Mouse (Mus musculus): Measurements from ENCODE around the gene Dynll2.
A peak's percentile ranks its signal among the peaks of the same experiment; 100 is the strongest.

Dynll2 gene

GRCm38 (mm10) chr11:87986831-87987793, at the start of gene Dynll2:
Dynll2 (minus strand) TSS chr11:87987533.
- peak; percentile 94 for DNase-seq (ENCODE audit: extremely low spot score, low spot score)

- no peak for DNase-seq (ENCODE audit: extremely low spot score, low spot score)
These were observed 49.5 kb upstream of the Dynll2 start for GRCm38 (mm10) chr11:88036761-88037251.

- DNase-seq (ENCODE audit: extremely low spot score, low spot score): no peak
These were observed 48.6 kb upstream of the Dynll2 start for GRCm38 (mm10) chr11:88035970-88036369.

- DNase-seq (ENCODE audit: extremely low spot score, low spot score): no peak
These were observed 44.4 kb upstream of the Dynll2 start for GRCm38 (mm10) chr11:88031753-88032152.

- no peak for DNase-seq (ENCODE audit: extremely low spot score, low spot score)
These were observed 43.5 kb upstream of the Dynll2 start for GRCm38 (mm10) chr11:88030836-88031235.

- no peak for DNase-seq (ENCODE audit: extremely low spot score, low spot score)
These were observed 42.9 kb upstream of the Dynll2 start for GRCm38 (mm10) chr11:88030219-88030618.

- DNase-seq (ENCODE audit: extremely low spot score, low spot score): no peak
These were observed 40.9 kb upstream of the Dynll2 start for GRCm38 (mm10) chr11:88028193-88028684.

- DNase-seq (ENCODE audit: extremely low spot score, low spot score): no peak
These were observed 40.2 kb upstream of the Dynll2 start for GRCm38 (mm10) chr11:88027391-88028035.

- no peak for DNase-seq (ENCODE audit: extremely low spot score, low spot score)
These were observed 36.6 kb upstream of the Dynll2 start for GRCm38 (mm10) chr11:88023933-88024332.

GRCm38 (mm10) chr11:88015795-88016194, 28.5 kb upstream of the Dynll2 start:
- DNase-seq (ENCODE audit: extremely low spot score, low spot score): no peak

GRCm38 (mm10) chr11:88015161-88015560, 27.8 kb upstream of the Dynll2 start:
- no peak for DNase-seq (ENCODE audit: extremely low spot score, low spot score)

GRCm38 (mm10) chr11:88013632-88014031, 26.3 kb upstream of the Dynll2 start:
- DNase-seq (ENCODE audit: extremely low spot score, low spot score): no peak

- DNase-seq (ENCODE audit: extremely low spot score, low spot score): no peak
These were observed 25.4 kb upstream of the Dynll2 start for GRCm38 (mm10) chr11:88012621-88013244.

GRCm38 (mm10) chr11:88011914-88012419, 24.6 kb upstream of the Dynll2 start:
- DNase-seq (ENCODE audit: extremely low spot score, low spot score): no peak

GRCm38 (mm10) chr11:88011208-88011913, 24.0 kb upstream of the Dynll2 start:
- no peak for DNase-seq (ENCODE audit: extremely low spot score, low spot score)

- no peak for DNase-seq (ENCODE audit: extremely low spot score, low spot score)
These were observed 22.3 kb upstream of the Dynll2 start for GRCm38 (mm10) chr11:88009542-88010190.

GRCm38 (mm10) chr11:88008641-88009040, 21.3 kb upstream of the Dynll2 start:
- DNase-seq (ENCODE audit: extremely low spot score, low spot score): no peak

GRCm38 (mm10) chr11:88004123-88004522, 16.8 kb upstream of the Dynll2 start:
- DNase-seq (ENCODE audit: extremely low spot score, low spot score): no peak

GRCm38 (mm10) chr11:88002738-88003137, 15.4 kb upstream of the Dynll2 start:
- DNase-seq (ENCODE audit: extremely low spot score, low spot score): no peak

GRCm38 (mm10) chr11:87999751-88000150, 12.4 kb upstream of the Dynll2 start:
- no peak for DNase-seq (ENCODE audit: extremely low spot score, low spot score)

Data from neural tube, embryonic 10.5 days (tissue).